Mouse (Mus musculus) forebrain, embryonic 15.5 days (tissue): ENCODE results near the gene Cops9. TPM values are rescaled to one million over a fixed set of nuclear protein-coding genes. Genes with fewer than 3 reads are reported as not detected.
A peak's percentile ranks its signal among the peaks of the same experiment; 100 is the strongest.

Experiments
- ATAC-seq: fragments of 200-750 bp; cut with Nextera tagmentation; replicated peaks from 2 replicates; pipeline ENCODE4 v1.8.0; 2017; ENCODE audit warnings: mild to moderate bottlenecking, moderate TSS enrichment, moderate library complexity
- H3K27ac ChIP-seq: fragments of 300-500 bp; sonication (generic); replicated peaks from 2 replicates; pipeline ENCODE4 v1.5.1; 2015; ENCODE audit warnings: mild to moderate bottlenecking, inconsistent platforms
- H3K27me3 ChIP-seq: fragments of 300-500 bp; sonication (generic); 2 replicates; pipeline ENCODE4 v1.6.1; 2015; ENCODE audit warnings: inconsistent platforms
- H3K36me3 ChIP-seq: fragments of 300-500 bp; sonication (generic); 2 replicates; pipeline ENCODE4 v1.6.1; 2015; ENCODE audit warnings: mild to moderate bottlenecking, inconsistent platforms
- H3K4me1 ChIP-seq: fragments of 300-500 bp; sonication (generic); 2 replicates; pipeline ENCODE4 v1.6.1; 2015; ENCODE audit warnings: inconsistent platforms
- H3K4me2 ChIP-seq: fragments of 300-500 bp; sonication (generic); replicated peaks from 2 replicates; pipeline ENCODE4 v1.6.1; 2015; ENCODE audit warnings: mild to moderate bottlenecking, inconsistent platforms
- H3K4me3 ChIP-seq: fragments of 300-500 bp; sonication (generic); 2 replicates; pipeline ENCODE4 v1.5.1; 2015; ENCODE audit warnings: mild to moderate bottlenecking, inconsistent platforms
- H3K9ac ChIP-seq: fragments of 300-500 bp; sonication (generic); replicated peaks from 2 replicates; pipeline ENCODE4 v1.6.1; 2015; ENCODE audit warnings: mild to moderate bottlenecking, inconsistent platforms
- H3K9me3 ChIP-seq: fragments of 300-500 bp; sonication (generic); 2 replicates; pipeline ENCODE4 v1.6.1; 2016; ENCODE audit warnings: inconsistent platforms
- WGBS: fragments of 180-500 bp; shearing (Covaris S2); methylation state at CpG from one replicate; pipeline ENCODE4 v1.1.7; 2015; ENCODE audit warnings: mixed read lengths; 5-methylcytosine and 5-hydroxymethylcytosine counted together
- polyA plus RNA-seq: library from polyadenylated mRNA; unstranded; fragments of >200 nt; fragmentation: Nextera tagmentation; extraction: Ambion mirVana; gene quantifications from 2 replicates; pipeline ENCODE4 v1.2.1, GENCODE M21; 2015

Gene Cops9
- polyA plus RNA-seq, 1 experiment from 2014 or later, result 534 TPM

DNA sequence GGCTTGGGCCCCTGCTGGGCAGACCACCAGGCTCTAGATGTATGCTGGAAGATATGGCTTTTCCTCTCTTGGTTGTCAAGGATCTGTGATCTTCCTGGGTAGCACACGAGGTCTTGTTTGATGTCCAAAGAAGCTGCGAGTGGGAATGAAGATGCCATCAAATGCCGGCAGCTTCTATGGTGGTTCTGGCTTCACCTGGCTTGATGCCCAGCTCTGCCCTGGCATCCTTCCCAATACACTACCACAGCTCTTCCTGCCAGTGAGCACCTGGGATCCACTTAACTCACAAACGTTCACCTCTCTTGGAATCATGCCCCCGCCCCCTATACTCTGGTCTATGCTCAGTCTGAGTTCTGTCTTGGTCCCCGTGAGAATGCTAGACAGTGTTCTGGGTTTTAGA is 25.3 kb upstream of the Cops9 start:
- Histone ChIP-seq H3K9me3 (no peaks in the 10 kb centered on the region), H3K4me2 (no peak overlapping the region), H3K9ac (no peak overlapping the region), H3K4me3 (no peak overlapping the region), H3K36me3 (no peaks in the 10 kb centered on the region), H3K4me1 (no peaks in the 10 kb centered on the region), H3K27me3 (no peaks in the 10 kb centered on the region), H3K27ac (no peak overlapping the region)
- ATAC-seq, result no peak
- 58% methylated on average over 6 of the region's 6 CpGs for WGBS

DNA sequence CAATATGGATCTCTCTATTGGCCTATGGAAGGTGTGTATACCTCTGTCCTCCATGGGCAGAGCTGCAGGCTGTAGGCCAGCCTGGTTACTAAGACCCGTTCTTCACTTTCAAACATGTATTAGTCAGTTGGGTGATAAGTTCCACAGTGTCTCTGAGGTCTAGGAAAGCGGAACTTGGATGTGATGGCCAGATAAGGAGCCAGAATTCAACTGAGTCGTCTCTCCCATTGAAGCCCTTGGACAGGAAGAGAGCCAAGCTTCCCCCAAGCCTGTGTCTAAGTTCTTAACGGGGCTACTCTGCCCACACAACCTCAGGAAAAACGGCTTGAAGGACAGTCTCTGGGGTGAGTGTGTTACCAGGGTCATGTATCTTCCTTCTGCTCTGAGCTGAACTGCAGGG is 17.6 kb upstream of the Cops9 start:
- no peak overlapping the region for H3K9ac ChIP-seq
- H3K27ac ChIP-seq, result no peak overlapping the region
- 70% methylated on average over 5 of the region's 5 CpGs for WGBS
- ATAC-seq, result no peak
- H3K9me3 ChIP-seq, result no peaks in the 10 kb centered on the region
- H3K4me2 ChIP-seq, result no peak overlapping the region
- H3K36me3 ChIP-seq, result no peaks in the 10 kb centered on the region
- no peaks in the 10 kb centered on the region for H3K27me3 ChIP-seq
- no peaks in the 10 kb centered on the region for H3K4me1 ChIP-seq
- H3K4me3 ChIP-seq, result no peak overlapping the region

DNA sequence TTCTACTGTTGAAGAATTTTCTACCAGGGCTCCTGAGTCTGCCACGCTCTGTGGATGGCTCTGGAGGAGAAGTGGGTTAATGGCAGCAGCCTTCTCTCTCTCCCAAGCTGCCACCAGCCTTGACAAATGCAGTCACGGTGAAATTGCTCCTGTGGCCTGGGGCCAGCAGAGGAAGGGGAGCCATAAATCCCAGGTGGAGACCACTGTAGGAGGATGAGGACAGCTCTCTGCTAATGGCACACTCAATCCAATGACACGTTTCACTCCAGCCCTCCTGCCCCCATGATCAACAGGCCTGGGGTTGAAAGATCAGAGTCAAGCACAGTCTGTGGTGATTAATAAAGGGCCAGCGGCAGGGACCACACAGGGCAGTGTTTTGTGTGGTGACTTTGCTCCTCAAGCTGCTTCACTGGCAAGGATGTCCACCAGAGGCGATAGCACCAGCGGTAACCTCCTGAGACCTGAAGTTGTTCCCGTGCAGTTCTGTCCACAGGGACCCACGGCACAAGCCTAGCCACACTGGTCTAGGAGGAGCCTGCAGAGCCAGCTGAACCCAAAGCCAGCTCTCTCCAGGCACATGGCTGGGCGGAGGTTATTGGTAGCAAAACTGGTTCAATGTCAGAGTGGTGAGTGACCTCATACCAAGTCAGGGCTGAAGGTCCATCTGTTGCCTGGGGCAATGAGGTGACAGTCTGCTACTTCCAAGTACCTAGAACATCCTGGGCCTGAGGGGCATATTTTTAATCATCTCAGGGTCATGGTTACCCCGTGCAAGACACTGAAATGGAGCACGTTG is 15.4 kb upstream of the Cops9 start:
- H3K27ac ChIP-seq, result no peak overlapping the region
- H3K9ac ChIP-seq, result no peak overlapping the region
- no peaks in the 10 kb centered on the region for H3K27me3 ChIP-seq
- H3K4me2 ChIP-seq, result no peak overlapping the region
- no peaks in the 10 kb centered on the region for H3K36me3 ChIP-seq
- H3K4me3 ChIP-seq, result no peak overlapping the region
- 81% methylated on average over 11 of the region's 11 CpGs for WGBS
- H3K9me3 ChIP-seq, result no peaks in the 10 kb centered on the region
- no peak for ATAC-seq
- H3K4me1 ChIP-seq, result no peaks in the 10 kb centered on the region

DNA sequence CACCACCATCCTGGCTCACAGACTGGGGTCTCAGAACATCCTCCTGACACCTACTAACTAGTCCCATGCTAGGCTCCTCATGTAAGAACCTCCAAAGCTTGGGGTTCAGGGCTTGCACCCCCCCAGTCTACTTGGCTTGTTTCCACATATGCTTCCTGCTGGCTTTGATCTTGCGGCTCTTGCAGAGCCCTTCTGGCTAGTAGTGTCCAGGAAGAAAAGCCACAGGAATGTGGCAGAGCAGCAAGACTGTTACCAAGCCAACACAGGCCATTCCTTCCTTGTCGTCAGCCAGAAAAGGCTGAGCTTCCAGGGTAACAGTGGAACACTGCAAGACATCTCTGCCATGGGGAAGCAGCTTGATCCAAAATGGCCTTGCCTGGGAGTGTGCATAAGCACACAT is 12.9 kb upstream of the Cops9 start:
- WGBS, result 68% methylated on average over 2 of the region's 2 CpGs
- ATAC-seq, result no peak
- no peaks in the 10 kb centered on the region for H3K27me3 ChIP-seq

DNA sequence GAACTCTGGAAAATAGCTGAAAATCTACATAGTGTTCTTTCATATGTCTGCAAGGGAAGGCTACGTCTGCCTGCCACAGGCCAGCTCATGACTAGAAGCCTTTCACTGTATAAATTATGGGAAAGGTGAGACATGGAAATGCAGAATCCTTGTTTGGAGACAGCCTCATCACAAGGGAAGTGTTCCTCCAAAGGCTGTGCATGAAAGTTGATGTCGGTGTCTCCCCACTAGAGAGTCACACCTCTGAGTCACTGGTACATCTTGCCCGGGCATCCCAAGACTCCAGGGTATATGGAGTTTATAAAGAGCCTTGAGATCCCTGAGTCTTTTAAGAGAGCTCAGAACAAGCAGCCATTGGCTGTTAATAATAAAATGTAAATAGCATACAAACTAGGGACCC is 11.4 kb upstream of the Cops9 start:
- no peak for ATAC-seq
- WGBS, result 88% methylated on average over 3 of the region's 3 CpGs
- H3K4me2 ChIP-seq, result no peak overlapping the region

More for the DNA sequence above, 12.9 kb upstream of the Cops9 start:
- H3K4me3 ChIP-seq, result no peak overlapping the region
- no peaks in the 10 kb centered on the region for H3K9me3 ChIP-seq
- H3K4me1 ChIP-seq, result no peaks in the 10 kb centered on the region
- H3K9ac ChIP-seq, result no peak overlapping the region
- H3K4me2 ChIP-seq, result no peak overlapping the region
- no peaks in the 10 kb centered on the region for H3K36me3 ChIP-seq
- H3K27ac ChIP-seq, result no peak overlapping the region

DNA sequence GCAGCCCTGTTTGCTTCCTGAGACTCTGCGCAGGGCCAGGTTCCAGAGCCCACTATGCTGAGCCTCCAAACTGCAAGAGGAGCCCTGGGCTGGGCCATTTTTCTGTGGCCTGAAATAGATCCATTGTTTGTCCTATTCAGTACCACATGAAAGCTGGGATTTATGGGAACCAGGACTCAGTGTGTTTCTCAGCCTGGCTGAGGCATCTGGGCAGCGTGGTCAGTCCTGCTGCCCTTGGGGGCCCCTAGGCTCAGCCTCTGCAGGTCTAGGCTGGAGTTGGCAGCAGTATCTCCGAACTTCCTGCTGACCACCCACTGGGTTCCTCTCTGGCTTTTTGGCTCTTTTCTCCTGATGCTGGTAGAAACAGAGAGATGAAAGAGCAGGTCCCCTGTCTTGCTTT is 9.7 kb upstream of the Cops9 start:
- ATAC-seq, result no peak
- Histone ChIP-seq H3K9me3 (no peaks in the 10 kb centered on the region), H3K36me3 (no peaks in the 10 kb centered on the region), H3K9ac (no peak overlapping the region), H3K4me1 (0 out of 2 replicates have a peak, but pooled peaks cover 7% of the 10 kb centered on the region), H3K4me2 (no peak overlapping the region), H3K27ac (no peak overlapping the region), H3K27me3 (no peaks in the 10 kb centered on the region), H3K4me3 (no peak overlapping the region)
- WGBS, result 54% methylated on average over 3 of the region's 3 CpGs

More for the DNA sequence above, 11.4 kb upstream of the Cops9 start:
- Histone ChIP-seq H3K27me3 (no peaks in the 10 kb centered on the region), H3K9me3 (no peaks in the 10 kb centered on the region), H3K4me1 (0 out of 2 replicates have a peak, but pooled peaks cover under 1% of the 10 kb centered on the region), H3K27ac (no peak overlapping the region), H3K9ac (no peak overlapping the region), H3K4me3 (no peak overlapping the region), H3K36me3 (no peaks in the 10 kb centered on the region)

DNA sequence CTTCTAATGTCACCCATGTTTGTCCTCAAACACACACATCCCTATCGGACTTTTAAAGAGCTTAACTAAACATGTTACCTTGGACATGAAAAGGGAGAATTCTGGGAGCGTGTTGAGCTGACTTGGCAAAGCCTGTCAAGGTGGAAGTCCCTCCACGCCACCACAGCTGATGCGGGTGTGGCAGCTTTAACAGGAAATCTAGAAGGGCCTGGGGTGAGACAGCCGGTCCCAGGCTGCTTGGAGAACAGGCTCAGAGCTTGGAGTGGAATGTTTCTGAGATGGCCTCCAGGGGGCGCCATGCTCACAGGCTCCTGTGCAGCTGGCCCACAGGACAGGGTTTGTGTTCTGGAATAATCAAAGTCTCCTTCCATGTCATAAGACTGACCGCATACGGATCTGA is 6.9 kb upstream of the Cops9 start, which contains the start of gene Otos:
Gene Otos (minus strand): TSS at position 169 of the 400 bp plus-strand sequence.
- no peak within 1 kb of the TSS for H3K4me3 ChIP-seq
- peak; percentile 42 for ATAC-seq
- H3K4me1 ChIP-seq, result 0 out of 2 replicates have a peak, but pooled peaks cover 7% of the 10 kb centered on the region
- no peak within 1 kb of the TSS for H3K4me2 ChIP-seq
- H3K36me3 ChIP-seq, result no peaks in the 10 kb centered on the region
- H3K27me3 ChIP-seq, result no peaks in the 10 kb centered on the region
- no peaks in the 10 kb centered on the region for H3K9me3 ChIP-seq
- WGBS, result 27% methylated on average over 8 of the region's 8 CpGs
- H3K9ac ChIP-seq, result no peak within 1 kb of the TSS
- H3K27ac ChIP-seq, result no peak within 1 kb of the TSS

DNA sequence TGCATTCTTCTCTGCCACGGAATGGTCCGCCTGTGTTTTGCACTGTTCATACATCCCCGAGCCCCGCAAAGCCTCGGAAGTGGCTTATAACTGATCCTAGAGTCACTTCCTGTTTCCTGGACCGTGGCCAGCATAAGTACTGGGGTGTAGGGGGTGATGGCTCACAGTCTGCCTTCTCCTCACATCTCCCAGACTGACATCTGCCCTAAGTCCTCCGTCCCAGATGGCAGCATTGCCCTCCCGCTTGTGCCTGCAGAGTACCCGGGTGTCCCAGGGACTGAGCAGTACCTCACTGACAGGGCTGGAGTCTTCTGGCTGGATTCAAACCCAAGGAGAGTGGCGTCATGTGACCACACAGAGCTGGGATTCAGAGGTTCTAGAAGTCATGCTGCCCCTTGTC is 6.4 kb upstream of the Cops9 start:
- 53% methylated on average over 10 of the region's 10 CpGs for WGBS
- Histone ChIP-seq H3K9me3 (no peaks in the 10 kb centered on the region), H3K27me3 (no peaks in the 10 kb centered on the region), H3K4me3 (no peak overlapping the region), H3K9ac (no peak overlapping the region), H3K4me2 (no peak overlapping the region), H3K27ac (no peak overlapping the region), H3K36me3 (no peaks in the 10 kb centered on the region), H3K4me1 (0 out of 2 replicates have a peak, but pooled peaks cover 7% of the 10 kb centered on the region)
- peak; percentile 26 for ATAC-seq

DNA sequence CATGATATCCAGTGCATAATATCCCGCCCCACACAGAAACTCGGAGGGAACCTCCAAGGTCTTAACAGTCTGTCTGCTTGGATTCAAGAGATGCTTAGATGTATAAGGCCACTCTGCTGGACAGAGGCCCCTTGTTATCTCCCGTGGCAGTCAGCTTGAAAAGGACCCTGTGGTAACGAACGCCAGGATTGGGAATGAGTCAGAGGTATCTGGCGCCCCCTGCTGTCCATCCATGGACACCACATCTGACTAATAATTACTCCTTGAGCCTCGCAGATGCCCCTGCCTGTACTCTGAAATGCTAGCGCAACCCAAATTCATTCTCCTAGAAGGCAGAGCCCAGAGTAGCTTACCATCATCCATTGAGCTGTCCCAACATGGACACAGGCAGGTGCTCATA is 6.0 kb upstream of the Cops9 start:
- Histone ChIP-seq H3K27me3 (no peaks in the 10 kb centered on the region), H3K9me3 (no peaks in the 10 kb centered on the region), H3K4me1 (peaks cover 7% of the 10 kb centered on the region; the same call in 1 of the 2 replicates), H3K9ac (no peak overlapping the region), H3K27ac (no peak overlapping the region), H3K36me3 (no peaks in the 10 kb centered on the region), H3K4me2 (no peak overlapping the region), H3K4me3 (no peak overlapping the region)
- ATAC-seq, result peak; percentile 62
- 8% methylated on average over 8 of the region's 8 CpGs for WGBS

DNA sequence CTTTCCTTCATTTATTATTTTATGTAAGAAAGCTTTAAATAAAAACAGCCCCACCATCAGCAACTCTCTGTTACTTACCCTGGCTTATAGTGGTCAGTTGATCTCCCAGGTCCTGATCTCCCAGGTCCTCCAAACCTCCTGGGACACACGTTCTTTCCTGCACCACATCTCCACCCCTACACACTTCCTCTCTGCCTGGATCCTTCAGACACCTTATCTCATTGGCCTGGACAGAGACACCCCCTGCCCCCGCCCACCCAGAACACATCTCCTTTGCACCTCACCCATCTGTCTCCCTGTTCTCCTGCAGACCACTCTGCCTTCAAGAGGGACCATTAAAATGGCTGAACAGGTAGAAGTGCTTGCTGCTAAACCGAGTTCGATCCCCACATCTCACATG is 5.2 kb upstream of the Cops9 start:
- no peak overlapping the region for H3K4me3 ChIP-seq
- H3K27ac ChIP-seq, result no peak overlapping the region
- peaks cover 14% of the 10 kb centered on the region; the same call in 1 of the 2 replicates for H3K4me1 ChIP-seq
- no peak for ATAC-seq
- H3K9ac ChIP-seq, result no peak overlapping the region
- H3K27me3 ChIP-seq, result no peaks in the 10 kb centered on the region
- WGBS, result 72% methylated on average over 4 of the region's 4 CpGs
- no peaks in the 10 kb centered on the region for H3K9me3 ChIP-seq
- H3K4me2 ChIP-seq, result no peak overlapping the region
- H3K36me3 ChIP-seq, result no peaks in the 10 kb centered on the region

DNA sequence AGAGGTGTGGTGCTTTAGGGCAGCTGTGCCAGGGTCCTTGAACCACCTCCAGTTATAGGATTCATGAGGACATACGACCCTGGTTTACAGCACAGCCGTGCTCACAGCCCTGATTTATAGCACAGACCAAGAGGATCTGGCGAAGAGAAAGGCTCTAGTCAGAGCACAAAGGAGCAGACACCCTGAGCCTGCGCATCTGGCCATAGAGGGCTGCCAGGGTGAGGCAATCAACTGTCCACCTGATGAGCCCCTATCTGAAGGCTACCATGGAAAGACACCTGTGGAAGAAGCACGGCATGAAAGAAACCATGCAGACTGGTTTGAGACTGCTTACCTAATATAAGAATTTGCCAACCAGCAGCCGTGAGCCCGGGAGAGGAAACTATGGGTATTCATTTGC is 4.8 kb upstream of the Cops9 start:
- Histone ChIP-seq H3K27me3 (no peaks in the 10 kb centered on the region), H3K9me3 (no peaks in the 10 kb centered on the region), H3K4me2 (no peak overlapping the region), H3K9ac (no peak overlapping the region), H3K4me1 (peaks cover 15% of the 10 kb centered on the region; the same call in 1 of the 2 replicates), H3K27ac (no peak overlapping the region), H3K36me3 (no peaks in the 10 kb centered on the region), H3K4me3 (no peak overlapping the region)
- ATAC-seq, result no peak
- 85% methylated on average over 7 of the region's 7 CpGs for whole genome bisulfite sequencing

DNA sequence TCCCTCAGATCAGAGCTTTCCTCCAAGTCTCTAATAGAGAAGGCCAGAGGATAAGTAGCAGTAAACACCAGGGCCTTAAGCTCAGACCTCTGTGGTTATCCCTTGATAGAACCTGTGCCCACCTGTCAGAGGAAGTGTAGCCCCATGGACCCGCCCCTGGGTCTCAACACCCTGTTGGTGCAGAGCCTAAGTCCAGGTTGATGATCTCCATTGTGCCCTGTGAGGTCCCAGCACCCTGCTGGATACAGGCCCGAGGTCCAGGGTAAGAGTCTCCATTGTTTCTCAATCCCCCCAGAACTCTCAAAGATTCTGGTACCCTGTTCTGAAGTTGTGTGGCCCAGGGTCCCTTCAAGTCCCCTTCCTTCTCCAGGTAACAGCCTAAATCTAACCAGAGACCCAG is 4.3 kb upstream of the Cops9 start:
- no peak for ATAC-seq
- WGBS, result 51% methylated on average over 2 of the region's 2 CpGs

DNA sequence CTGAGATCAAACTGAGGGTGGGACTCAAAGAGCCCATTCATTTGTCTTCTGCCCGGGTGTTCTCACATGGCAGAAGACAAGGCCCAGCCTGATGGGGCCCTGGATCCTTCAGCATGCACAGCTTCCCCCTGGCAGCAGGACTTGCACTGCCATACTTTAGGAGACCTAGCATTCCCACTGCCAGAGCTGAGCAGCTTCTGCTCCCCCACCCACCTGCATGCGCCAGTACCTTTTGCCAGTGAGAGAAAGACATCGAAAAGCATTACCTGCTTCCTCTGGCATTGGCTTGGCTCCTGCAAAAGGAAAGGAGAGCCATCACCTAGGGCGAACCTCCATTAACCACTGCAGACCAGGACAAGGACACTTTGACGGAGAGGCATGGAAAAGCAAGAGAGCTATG is 3.1 kb upstream of the Cops9 start:
- no peak for ATAC-seq
- Histone ChIP-seq H3K4me2 (no peak overlapping the region), H3K9ac (no peak overlapping the region), H3K9me3 (no peaks in the 10 kb centered on the region), H3K27ac (no peak overlapping the region), H3K4me3 (no peak overlapping the region), H3K27me3 (no peaks in the 10 kb centered on the region), H3K36me3 (no peaks in the 10 kb centered on the region), H3K4me1 (peaks cover 28% of the 10 kb centered on the region)
- WGBS, result 85% methylated on average over 5 of the region's 5 CpGs

More for the DNA sequence above, 4.3 kb upstream of the Cops9 start:
- Histone ChIP-seq H3K36me3 (no peaks in the 10 kb centered on the region), H3K4me2 (no peak overlapping the region), H3K4me3 (no peak overlapping the region), H3K9ac (no peak overlapping the region), H3K27ac (no peak overlapping the region), H3K4me1 (peaks cover 16% of the 10 kb centered on the region), H3K9me3 (no peaks in the 10 kb centered on the region), H3K27me3 (no peaks in the 10 kb centered on the region)
